Mouse (Mus musculus) liver, embryonic 14.5 days (tissue): ENCODE measurements around the gene Pglyrp1. TPM values are rescaled to one million over a fixed set of nuclear protein-coding genes. Genes with fewer than 3 reads are reported as not detected.
A peak's percentile ranks its signal among the peaks of the same experiment; 100 is the strongest.

Source experiments
- ATAC-seq: fragments of 200-750 bp; cut with Nextera tagmentation; 2 replicates; pipeline ENCODE4 v1.8.0; 2017; ENCODE audit warnings: moderate number of reproducible peaks, mild to moderate bottlenecking, moderate library complexity; ENCODE audit not compliant: insufficient read depth
- DNase-seq, 3 experiments: peaks; one replicate each; pipeline ENCODE4 v3.0.0-alpha.2; 2012 to 2013; ENCODE audit warnings: low read depth in 3 of 3, low spot score in 3 of 3
- H3K27ac ChIP-seq: fragments of 300-500 bp; sonication (generic); 2 replicates; pipeline ENCODE4 v1.5.1; 2014; ENCODE audit warnings: moderate library complexity, mild to moderate bottlenecking, control low read depth, inconsistent platforms
- H3K27me3 ChIP-seq: fragments of 300-500 bp; sonication (generic); 2 replicates; pipeline ENCODE4 v1.6.1; 2014; ENCODE audit warnings: mild to moderate bottlenecking, low read length, moderate library complexity; ENCODE audit not compliant: control insufficient read depth, insufficient read depth
- H3K36me3 ChIP-seq: fragments of 300-500 bp; sonication (generic); replicated peaks from 2 replicates; pipeline ENCODE4 v1.6.1; 2014; ENCODE audit warnings: low read depth; ENCODE audit not compliant: control insufficient read depth, insufficient read depth
- H3K4me1 ChIP-seq, 2 experiments: fragments of 200-500 bp in 1 of 2; fragments of 300-500 bp in 1 of 2; sonication (generic) in 1 of 2; replicated peaks; 2 replicates each; pipeline ENCODE4 v1.6.1; 2012 to 2014; ENCODE audit warnings: antibody characterized with exemption in 1 of 2, inconsistent platforms in 1 of 2, low read length in 1 of 2; ENCODE audit not compliant: control insufficient read depth in 2 of 2, insufficient read depth in 2 of 2
- H3K4me2 ChIP-seq: fragments of 300-500 bp; sonication (generic); 2 replicates; pipeline ENCODE4 v1.6.1; 2014; ENCODE audit warnings: low read depth, mild to moderate bottlenecking, control low read depth, moderate library complexity
- H3K4me3 ChIP-seq, 2 experiments: fragments of 200-500 bp in 1 of 2; fragments of 300-500 bp in 1 of 2; sonication (generic) in 1 of 2; 2 replicates each; pipeline ENCODE4 v1.5.1; 2012 to 2014; ENCODE audit warnings: low read depth in 2 of 2, low read length in 2 of 2, mild to moderate bottlenecking in 2 of 2, control low read depth in 1 of 2, inconsistent platforms in 1 of 2, moderate library complexity in 1 of 2; ENCODE audit not compliant: insufficient read depth in 1 of 2
- H3K9ac ChIP-seq: fragments of 300-500 bp; sonication (generic); replicated peaks from 2 replicates; pipeline ENCODE4 v1.6.1; 2014; ENCODE audit warnings: mild to moderate bottlenecking, control low read depth, moderate library complexity
- H3K9me3 ChIP-seq: fragments of 300-500 bp; sonication (generic); 2 replicates; pipeline ENCODE4 v1.6.1; 2016; ENCODE audit warnings: low read length, mixed read lengths; ENCODE audit not compliant: control insufficient read depth
- CTCF ChIP-seq: IDR thresholded peaks from 2 replicates; pipeline ENCODE4 v1.5.1; 2016; ENCODE audit warnings: antibody characterized with exemption, low read depth, control low read depth
- EP300 ChIP-seq: IDR thresholded peaks from 2 replicates; pipeline ENCODE4 v1.6.1; 2016; ENCODE audit warnings: antibody characterized with exemption, low read depth
- WGBS: fragments of 180-500 bp; shearing (Covaris S2); extraction: QIAGEN DNeasy Blood & Tissue Kit; methylation state at CpG from one replicate; pipeline ENCODE4 v1.1.7; 2014; ENCODE audit not compliant: insufficient replicate concordance; 5-methylcytosine and 5-hydroxymethylcytosine counted together
- polyA plus RNA-seq, 2 experiments: library from polyadenylated mRNA; depleted of rRNA in 1 of 2; stranded (reverse) in 1 of 2; unstranded in 1 of 2; fragments of >200 nt; fragmentation: Nextera tagmentation in 1 of 2; extraction: Ambion mirVana in 1 of 2; gene quantifications; 2 replicates each; pipeline versions ENCODE4 v1.2.1 to v1.2.3; 2012 to 2014

Gene Pglyrp1
- polyA plus RNA-seq, 2 experiments: 10.5 to 32.0 TPM

DNA sequence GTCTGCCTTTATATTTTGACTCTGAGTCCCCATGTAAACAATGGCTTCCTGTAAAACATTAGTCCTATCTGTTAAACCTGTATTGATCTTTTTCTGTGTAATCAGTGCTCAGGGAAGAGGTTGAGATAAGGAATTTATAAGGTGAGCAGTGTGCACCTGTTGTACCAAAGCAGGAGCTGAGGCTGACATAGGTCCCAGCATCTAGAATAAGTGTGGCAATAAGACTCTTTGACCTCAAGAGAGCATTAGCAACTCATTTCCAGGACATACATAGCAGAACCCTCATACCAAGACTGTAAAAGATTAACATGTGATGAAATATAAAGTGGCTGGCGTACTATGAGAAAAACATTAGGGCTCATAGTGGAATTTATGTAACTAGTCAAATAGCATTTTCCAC lies 22.7 kb upstream of the Pglyrp1 start:
- WGBS: 66% methylated on average over 1 of the region's 1 CpGs
- H3K36me3 ChIP-seq: no peaks in the 10 kb centered on the region
- no peaks in the 10 kb centered on the region for H3K27me3 ChIP-seq
- H3K9me3 ChIP-seq: no peaks in the 10 kb centered on the region
- ATAC-seq (no peak), DNase-seq (no peak)
- H3K9ac ChIP-seq: no peak overlapping the region
- no peaks in the 10 kb centered on the region for H3K4me1 ChIP-seq
- H3K27ac ChIP-seq: no peak overlapping the region
- TF ChIP-seq EP300 (no peak), CTCF (no peak)
- no peak overlapping the region for H3K4me2 ChIP-seq
- H3K4me3 ChIP-seq: no peak overlapping the region

GRCm38 (mm10) chr7:18858310-18858916 lies 12.7 kb upstream of the Pglyrp1 start:
- H3K9me3 ChIP-seq: no peaks in the 10 kb centered on the region
- no peaks in the 10 kb centered on the region for H3K27me3 ChIP-seq
- no peak overlapping the region for H3K9ac ChIP-seq
- WGBS: 45% methylated on average over 5 of the region's 5 CpGs
- H3K27ac ChIP-seq: no peak overlapping the region
- no peak overlapping the region for H3K4me3 ChIP-seq
- no peak overlapping the region for H3K4me2 ChIP-seq
- no peaks in the 10 kb centered on the region for H3K36me3 ChIP-seq
- no peak for TF ChIP-seq CTCF
- no peak for TF ChIP-seq EP300
- no peaks in the 10 kb centered on the region for H3K4me1 ChIP-seq
- DNase-seq (no peak), ATAC-seq (no peak)

GRCm38 (mm10) chr7:18862801-18863200 lies 8.3 kb upstream of the Pglyrp1 start:
- H3K27me3 ChIP-seq: no peaks in the 10 kb centered on the region
- ATAC-seq (no peak), DNase-seq (no peak)
- TF ChIP-seq EP300 (no peak), CTCF (no peak)
- H3K9ac ChIP-seq: no peak overlapping the region
- H3K4me3 ChIP-seq: no peak overlapping the region
- H3K27ac ChIP-seq: no peak overlapping the region
- H3K4me2 ChIP-seq: no peak overlapping the region
- H3K36me3 ChIP-seq: no peaks in the 10 kb centered on the region
- H3K4me1 ChIP-seq: no peaks in the 10 kb centered on the region
- WGBS: 70% methylated on average over 6 of the region's 6 CpGs
- H3K9me3 ChIP-seq: no peaks in the 10 kb centered on the region

GRCm38 (mm10) chr7:18868491-18868890 lies 2.6 kb upstream of the Pglyrp1 start:
- WGBS: 66% methylated on average over 2 of the region's 2 CpGs
- H3K9me3 ChIP-seq: no peaks in the 10 kb centered on the region; the same call in 1 of the 2 replicates
- H3K36me3 ChIP-seq: no peaks in the 10 kb centered on the region
- no peak for ATAC-seq
- 0 out of 4 replicates have a peak, but pooled peaks cover 0 to 2% of the 10 kb centered on the region in 2 experiments for H3K4me1 ChIP-seq
- no peak overlapping the region for H3K4me3 ChIP-seq
- H3K27ac ChIP-seq: no peak overlapping the region
- no peak for DNase-seq
- no peak overlapping the region for H3K4me2 ChIP-seq
- no peak overlapping the region for H3K9ac ChIP-seq
- H3K27me3 ChIP-seq: peaks cover 4% of the 10 kb centered on the region
- TF ChIP-seq EP300 (no peak), CTCF (peak; percentile 22; the same call in 1 of the 2 replicates)

GRCm38 (mm10) chr7:18872014-18872802 lies 1.1 kb downstream of the Pglyrp1 start:
- no peak for ATAC-seq
- H3K4me3 ChIP-seq: no peak overlapping the region

More at GRCm38 (mm10) chr7:18872014-18872802, 1.1 kb downstream of the Pglyrp1 start:
- H3K9ac ChIP-seq: no peak overlapping the region
- no peak for DNase-seq
- 25% methylated on average over 13 of the region's 14 CpGs for WGBS
- peak overlapping the region; percentile 38; the same call in 1 of the 2 replicates for H3K4me2 ChIP-seq
- no peaks in the 10 kb centered on the region; the same call in 1 of the 2 replicates for H3K9me3 ChIP-seq
- H3K36me3 ChIP-seq: no peaks in the 10 kb centered on the region
- TF ChIP-seq EP300: no peak
- no peak for TF ChIP-seq CTCF
- no peak overlapping the region for H3K27ac ChIP-seq
- 0 out of 4 replicates have a peak, but pooled peaks cover 0 to 2% of the 10 kb centered on the region in 2 experiments for H3K4me1 ChIP-seq
- peaks cover 4% of the 10 kb centered on the region for H3K27me3 ChIP-seq
